Mouse (Mus musculus): ENCODE measurements around the gene Psmc3.

GRCm38 (mm10) chr2:91115578-91115970, 61.8 kb downstream of the Psmc3 start:
- TF ChIP-seq ZNF384 (IDR thresholded peaks at IDR 0.05; ENCODE audit: low read depth, low read length) (no peak), CHD2 (IDR thresholded peaks at IDR 0.05; ENCODE audit: low read depth, low read length) (no peak), MAFK (IDR thresholded peaks at IDR 0.05; ENCODE audit: insufficient read depth, low read depth, low read length) (no peak)

Measured in ES-E14 (cell line).